Mouse (Mus musculus): ENCODE data around the gene Ipp. TPM values are rescaled to one million over a fixed set of nuclear protein-coding genes. Genes with fewer than 3 reads are reported as not detected.
A peak's percentile ranks its signal among the peaks of the same experiment; 100 is the strongest.

The Ipp gene
- polyA plus RNA-seq, 1 experiment from 2014 or later = 13.0 TPM

DNA sequence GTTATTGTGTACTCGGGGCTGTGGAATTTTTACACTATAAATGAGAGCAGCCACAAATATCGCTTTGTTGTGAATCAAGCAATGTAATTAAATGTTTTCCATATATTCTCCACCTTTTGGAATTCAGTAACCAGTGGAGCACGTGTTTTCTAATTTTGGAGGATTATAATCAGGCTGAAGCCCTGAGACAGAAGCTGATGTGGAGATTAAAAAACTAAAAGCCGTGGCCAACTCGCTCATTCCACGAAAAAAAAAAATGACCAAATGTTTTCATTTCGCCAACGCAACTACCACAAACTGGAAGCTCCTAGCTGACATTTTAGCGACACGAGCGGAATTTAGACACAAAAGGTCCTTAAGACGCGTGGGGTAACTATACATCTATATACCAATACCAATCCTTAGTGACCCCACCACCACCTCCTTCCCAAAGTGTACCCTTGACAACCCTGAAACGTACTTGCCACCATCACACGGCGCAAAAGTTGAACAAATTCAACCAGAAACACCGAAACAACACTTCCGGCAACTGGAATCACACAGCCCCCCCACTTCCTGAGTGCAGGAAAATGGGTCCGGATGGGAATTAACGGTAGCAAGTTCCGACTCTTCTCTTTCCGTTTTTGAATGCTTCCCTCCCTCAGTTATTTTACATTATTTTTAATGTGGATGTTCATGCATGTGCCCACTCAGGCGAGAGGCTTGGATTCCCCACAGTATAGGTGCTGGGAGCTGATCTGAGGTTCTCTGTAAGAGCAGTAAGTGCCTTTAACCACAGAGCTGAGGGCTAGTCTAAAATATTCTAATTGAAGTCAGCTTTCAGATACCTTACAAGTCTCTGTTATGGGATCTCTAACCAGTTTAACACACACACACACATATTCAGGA is 48.3 kb downstream of the Ipp start, which contains the start of gene Tmem69:
Gene Tmem69 (minus strand): TSS at position 524 of the 888 bp plus-strand sequence.
- H3K27ac ChIP-seq (ENCODE audit: low read depth, low read length) = peak within 1 kb of the TSS; percentile 90
- H3K4me2 ChIP-seq (ENCODE audit: low read length) = peak within 1 kb of the TSS; percentile 97
- no peaks in the 10 kb centered on the region for H3K27me3 ChIP-seq (replicated peaks; ENCODE audit: control insufficient read depth, insufficient read depth, low read length)
- H3K9ac ChIP-seq (ENCODE audit: low read depth, low read length) = peak within 1 kb of the TSS; percentile 76
- peaks cover 6% of the 10 kb centered on the region; the same call in 1 of the 2 replicates for H3K36me3 ChIP-seq (ENCODE audit: control insufficient read depth, insufficient read depth, low read length)
- H3K4me3 ChIP-seq (ENCODE audit: low read length) = peak within 1 kb of the TSS; percentile 65
- no peaks in the 10 kb centered on the region for H3K9me3 ChIP-seq (ENCODE audit: control insufficient read depth, low read length)
- no peak for ATAC-seq
- WGBS = 4% methylated on average over 23 of the region's 23 CpGs
- peaks cover 15% of the 10 kb centered on the region for H3K4me1 ChIP-seq (ENCODE audit: control insufficient read depth, insufficient read depth, low read depth, low read length)

DNA sequence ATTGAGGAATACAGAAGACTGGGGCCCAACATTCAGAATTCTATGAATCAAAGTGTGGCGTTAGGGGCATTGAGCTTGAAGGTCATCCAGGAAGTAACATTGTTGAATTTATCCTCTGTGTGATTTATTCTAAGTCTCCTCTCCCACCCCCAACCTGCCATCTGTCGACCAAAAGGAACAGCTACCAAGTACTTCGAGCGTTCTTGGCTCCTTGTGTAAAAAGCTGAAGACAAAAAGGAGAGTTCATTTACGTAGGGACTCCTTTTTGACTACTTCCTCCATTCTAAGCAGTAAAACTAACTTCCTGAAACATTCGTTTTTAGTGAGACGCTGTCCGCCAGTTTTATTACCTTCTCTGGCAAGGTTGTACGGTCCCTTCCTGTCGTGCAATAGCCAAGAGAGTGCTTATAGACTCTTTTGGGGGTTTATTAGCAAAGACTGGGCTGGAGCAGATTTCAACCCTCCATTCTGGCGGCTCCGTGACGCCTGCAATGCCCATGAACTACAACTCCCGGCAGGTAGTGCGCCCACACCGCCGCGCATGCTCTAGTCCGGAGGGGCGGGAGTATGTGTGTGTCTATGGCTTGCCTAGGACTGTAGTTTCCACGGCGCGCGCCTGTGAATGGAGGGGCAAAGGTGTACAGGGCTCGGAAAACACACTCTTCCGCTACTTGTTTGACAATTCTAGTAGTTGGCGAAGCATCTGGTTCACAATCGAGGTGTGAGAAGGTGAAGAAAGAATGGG is 49.4 kb downstream of the Ipp start:
- ATAC-seq = peak; percentile 96
- under 1% methylated on average over 28 of the region's 28 CpGs for WGBS

DNA sequence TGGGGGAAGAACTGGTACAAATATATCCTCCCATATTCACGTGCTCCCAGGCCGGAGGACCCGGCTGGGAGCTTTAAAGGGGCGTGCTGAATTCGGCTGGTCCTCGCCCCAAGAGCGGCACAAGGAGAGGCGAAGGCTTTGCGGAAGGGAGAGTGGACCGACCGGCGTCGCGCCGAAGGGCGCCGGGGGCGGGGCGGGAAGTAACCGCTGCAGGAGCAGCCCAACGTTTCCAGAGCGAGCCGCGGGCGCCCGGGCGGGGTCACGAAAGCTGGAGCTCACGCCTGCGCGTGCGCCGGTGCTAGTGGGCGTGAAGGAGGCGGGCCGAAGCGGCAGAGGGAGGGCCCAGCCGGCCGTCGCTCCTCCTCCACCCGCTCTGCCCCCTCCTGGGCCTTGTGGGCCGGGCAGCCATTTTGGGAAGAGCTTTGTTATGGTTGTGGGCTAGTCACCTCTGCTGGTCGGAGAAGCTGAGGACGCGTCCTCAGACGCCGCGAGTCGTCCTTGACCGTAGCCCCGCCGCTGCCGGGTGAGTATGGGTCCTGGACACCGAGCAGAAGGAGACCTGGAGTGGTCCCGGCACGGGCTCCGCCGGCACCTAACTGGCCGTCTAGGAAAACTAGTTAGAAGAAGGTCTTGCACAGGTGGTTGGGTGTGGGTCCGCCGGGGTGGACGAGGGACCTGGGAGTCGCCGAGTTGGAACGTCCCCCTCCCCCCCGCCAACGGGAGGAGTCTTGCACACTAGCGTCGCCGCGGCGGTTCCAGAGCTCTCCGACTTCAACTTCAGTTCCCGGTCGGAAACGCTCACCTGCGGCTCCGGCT is 50.2 kb downstream of the Ipp start, which contains the start of gene Gpbp1l1:
Gene Gpbp1l1 (plus strand): TSS at position 353 of the 816 bp plus-strand sequence.
- H3K4me3 ChIP-seq (ENCODE audit: low read length) = peak within 1 kb of the TSS; percentile 65
- ATAC-seq = peak; percentile 95
- peak within 1 kb of the TSS; percentile 97 for H3K4me2 ChIP-seq (ENCODE audit: low read length)
- H3K9ac ChIP-seq (ENCODE audit: low read depth, low read length) = peak within 1 kb of the TSS; percentile 76
- no peaks in the 10 kb centered on the region for H3K9me3 ChIP-seq (ENCODE audit: control insufficient read depth, low read length)
- peaks cover 15% of the 10 kb centered on the region for H3K4me1 ChIP-seq (ENCODE audit: control insufficient read depth, insufficient read depth, low read depth, low read length)
- H3K27ac ChIP-seq (ENCODE audit: low read depth, low read length) = peak within 1 kb of the TSS; percentile 90
- H3K27me3 ChIP-seq (replicated peaks; ENCODE audit: control insufficient read depth, insufficient read depth, low read length) = no peaks in the 10 kb centered on the region
- peaks cover 6% of the 10 kb centered on the region; the same call in 1 of the 2 replicates for H3K36me3 ChIP-seq (ENCODE audit: control insufficient read depth, insufficient read depth, low read length)
- under 1% methylated on average over 76 of the region's 78 CpGs for WGBS

More for the DNA sequence above, 49.4 kb downstream of the Ipp start:
- Histone ChIP-seq H3K4me3 (ENCODE audit: low read length) (peak overlapping the region; percentile 65), H3K4me2 (ENCODE audit: low read length) (peak overlapping the region; percentile 97), H3K9ac (ENCODE audit: low read depth, low read length) (peak overlapping the region; percentile 76), H3K27me3 (replicated peaks; ENCODE audit: control insufficient read depth, insufficient read depth, low read length) (no peaks in the 10 kb centered on the region), H3K36me3 (ENCODE audit: control insufficient read depth, insufficient read depth, low read length) (peaks cover 6% of the 10 kb centered on the region; the same call in 1 of the 2 replicates), H3K9me3 (ENCODE audit: control insufficient read depth, low read length) (no peaks in the 10 kb centered on the region), H3K27ac (ENCODE audit: low read depth, low read length) (peak overlapping the region; percentile 90), H3K4me1 (ENCODE audit: control insufficient read depth, insufficient read depth, low read depth, low read length) (peaks cover 15% of the 10 kb centered on the region)

DNA sequence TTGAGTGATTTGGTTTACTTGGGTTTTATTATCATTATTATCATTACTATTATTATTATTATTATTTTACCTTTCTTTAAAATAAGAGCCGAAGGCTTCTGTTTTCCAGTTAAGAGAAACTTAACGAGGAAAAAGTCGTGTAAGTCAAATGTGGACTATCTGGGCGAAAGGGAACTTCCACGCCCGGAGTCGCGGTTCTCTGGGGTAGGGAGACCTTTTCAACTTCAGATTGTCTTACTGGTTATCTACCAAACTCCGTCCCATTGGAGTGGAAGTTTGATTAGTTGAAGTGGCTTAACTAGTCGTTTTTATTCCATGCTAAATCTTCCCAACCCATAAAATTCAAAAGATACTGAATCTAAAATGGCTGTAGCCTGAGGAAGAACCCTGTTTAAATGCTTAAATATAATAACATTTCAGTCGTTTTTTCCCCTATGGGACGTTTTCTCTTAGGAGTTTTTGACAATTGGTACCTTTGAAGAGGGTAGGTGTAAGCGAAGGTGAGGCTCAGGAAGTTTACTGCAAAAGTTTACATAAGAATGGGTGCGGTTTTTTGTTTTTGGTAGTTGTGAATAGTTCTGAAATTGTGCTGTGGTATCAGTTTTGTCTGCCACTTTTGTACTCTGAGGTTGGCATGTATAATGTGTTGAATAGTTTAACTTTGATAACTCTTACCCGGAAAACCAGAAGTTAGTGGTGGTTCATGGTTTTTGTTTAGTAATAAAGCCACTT is 51.0 kb downstream of the Ipp start:
- peak overlapping the region; percentile 65 for H3K4me3 ChIP-seq (ENCODE audit: low read length)

More for the DNA sequence above, 51.0 kb downstream of the Ipp start:
- no peak for ATAC-seq
- Histone ChIP-seq H3K36me3 (ENCODE audit: control insufficient read depth, insufficient read depth, low read length) (peaks cover 3% of the 10 kb centered on the region; the same call in 1 of the 2 replicates), H3K4me2 (ENCODE audit: low read length) (peak overlapping the region; percentile 79), H3K9me3 (ENCODE audit: control insufficient read depth, low read length) (no peaks in the 10 kb centered on the region), H3K9ac (ENCODE audit: low read depth, low read length) (peak overlapping the region; percentile 76), H3K4me1 (ENCODE audit: control insufficient read depth, insufficient read depth, low read depth, low read length) (peaks cover 15% of the 10 kb centered on the region), H3K27me3 (replicated peaks; ENCODE audit: control insufficient read depth, insufficient read depth, low read length) (no peaks in the 10 kb centered on the region), H3K27ac (ENCODE audit: low read depth, low read length) (no peak overlapping the region)
- 5% methylated on average over 15 of the region's 15 CpGs for WGBS

Other genes starting within 250 kb of the Ipp start
- 32.2 and 40.4 TPM in 2 replicates for gene Mast2, start 43.4 kb upstream of the Ipp start, polyA plus RNA-seq (2015; fragmentation: Nextera tagmentation; extraction: Ambion mirVana)
- gene Tmem69, start 48.4 kb downstream of the Ipp start, polyA plus RNA-seq (2015; fragmentation: Nextera tagmentation; extraction: Ambion mirVana) = 20.1 and 22.2 TPM in 2 replicates
- 12.1 and 14.6 TPM in 2 replicates for gene Gpbp1l1, start 50.1 kb downstream of the Ipp start, polyA plus RNA-seq (2015; fragmentation: Nextera tagmentation; extraction: Ambion mirVana)
- 4.0 and 5.6 TPM in 2 replicates for gene Ccdc17, start 89.1 kb downstream of the Ipp start, polyA plus RNA-seq (2015; fragmentation: Nextera tagmentation; extraction: Ambion mirVana)
- 80.6 and 88.1 TPM in 2 replicates for gene Nasp, start 120.4 kb downstream of the Ipp start, polyA plus RNA-seq (2015; fragmentation: Nextera tagmentation; extraction: Ambion mirVana)
- 763 and 799 TPM in 2 replicates for gene Akr1a1, start 144.1 kb downstream of the Ipp start, polyA plus RNA-seq (2015; fragmentation: Nextera tagmentation; extraction: Ambion mirVana)
- gene Prdx1, start 178.0 kb downstream of the Ipp start, polyA plus RNA-seq (2015; fragmentation: Nextera tagmentation; extraction: Ambion mirVana) = 466 and 468 TPM in 2 replicates
- gene Mmachc, start 200.9 kb downstream of the Ipp start, polyA plus RNA-seq (2015; fragmentation: Nextera tagmentation; extraction: Ambion mirVana) = 22.6 and 24.5 TPM in 2 replicates
- 8.0 and 11.2 TPM in 2 replicates for gene Ccdc163, start 201.0 kb downstream of the Ipp start, polyA plus RNA-seq (2015; fragmentation: Nextera tagmentation; extraction: Ambion mirVana)
- gene Tesk2, start 213.4 kb downstream of the Ipp start, polyA plus RNA-seq (2015; fragmentation: Nextera tagmentation; extraction: Ambion mirVana) = 3.0 and 3.1 TPM in 2 replicates